Mouse (Mus musculus): ENCODE measurements around the gene Pkd1. TPM values are rescaled to one million over a fixed set of nuclear protein-coding genes. Genes with fewer than 3 reads are reported as not detected.

Gene Pkd1
- polyA plus RNA-seq, 1 experiment from 2014 or later, result 11.9 TPM

- Histone ChIP-seq H3K4me1 (no peaks in the 10 kb centered on the region), H3K4me2 (no peak overlapping the region), H3K9me3 (replicated peaks) (no peaks in the 10 kb centered on the region), H3K36me3 (ENCODE audit: poor library complexity, severe bottlenecking) (peaks cover 90% of the 10 kb centered on the region), H3K27me3 (no peaks in the 10 kb centered on the region), H3K4me3 (no peak overlapping the region), H3K9ac (no peak overlapping the region), H3K27ac (no peak overlapping the region)
- ATAC-seq, result no peak
- 96% methylated on average over 3 of the region's 3 CpGs for WGBS
Observed at GRCm38 (mm10) chr17:24579532-24579931, 29.9 kb downstream of the Pkd1 start.

- no peak overlapping the region for H3K4me3 ChIP-seq
- WGBS, result 97% methylated on average over 2 of the region's 2 CpGs
- H3K27ac ChIP-seq, result no peak overlapping the region
- no peak for ATAC-seq
- peaks cover 82% of the 10 kb centered on the region for H3K36me3 ChIP-seq (ENCODE audit: poor library complexity, severe bottlenecking)
- no peaks in the 10 kb centered on the region for H3K9me3 ChIP-seq (replicated peaks)
- H3K4me1 ChIP-seq, result no peaks in the 10 kb centered on the region
- no peaks in the 10 kb centered on the region for H3K27me3 ChIP-seq
- H3K9ac ChIP-seq, result no peak overlapping the region
- no peak overlapping the region for H3K4me2 ChIP-seq
Observed at GRCm38 (mm10) chr17:24580287-24580686, 30.7 kb downstream of the Pkd1 start.

- 74% methylated on average over 5 of the region's 5 CpGs for WGBS
- peaks cover 80% of the 10 kb centered on the region for H3K36me3 ChIP-seq (ENCODE audit: poor library complexity, severe bottlenecking)
- H3K4me3 ChIP-seq, result no peak overlapping the region
- H3K4me1 ChIP-seq, result no peaks in the 10 kb centered on the region
- no peaks in the 10 kb centered on the region for H3K27me3 ChIP-seq
- no peak overlapping the region for H3K9ac ChIP-seq
- no peaks in the 10 kb centered on the region for H3K9me3 ChIP-seq (replicated peaks)
- H3K27ac ChIP-seq, result no peak overlapping the region
- H3K4me2 ChIP-seq, result no peak overlapping the region
- no peak for ATAC-seq
Observed at GRCm38 (mm10) chr17:24583599-24584460, 34.2 kb downstream of the Pkd1 start.

- no peak overlapping the region for H3K4me2 ChIP-seq
- no peak overlapping the region for H3K27ac ChIP-seq
- H3K4me1 ChIP-seq, result no peaks in the 10 kb centered on the region
- no peaks in the 10 kb centered on the region for H3K9me3 ChIP-seq (replicated peaks)
- 85% methylated on average over 3 of the region's 3 CpGs for WGBS
- H3K36me3 ChIP-seq (ENCODE audit: poor library complexity, severe bottlenecking), result peaks cover 78% of the 10 kb centered on the region
- H3K9ac ChIP-seq, result 0 out of 2 replicates have a peak overlapping the region, but pooled peaks have one; percentile 5
- ATAC-seq, result no peak
- no peak overlapping the region for H3K4me3 ChIP-seq
- no peaks in the 10 kb centered on the region for H3K27me3 ChIP-seq
Observed at GRCm38 (mm10) chr17:24584520-24584919, 34.9 kb downstream of the Pkd1 start.

- no peak for ATAC-seq
- H3K9ac ChIP-seq, result no peak overlapping the region
- no peak overlapping the region for H3K4me2 ChIP-seq
- peaks cover 74% of the 10 kb centered on the region for H3K36me3 ChIP-seq (ENCODE audit: poor library complexity, severe bottlenecking)
- no peaks in the 10 kb centered on the region for H3K4me1 ChIP-seq
- no peaks in the 10 kb centered on the region for H3K9me3 ChIP-seq (replicated peaks)
- WGBS, result 97% methylated on average over 4 of the region's 4 CpGs
- H3K27ac ChIP-seq, result no peak overlapping the region
- no peak overlapping the region for H3K4me3 ChIP-seq
- H3K27me3 ChIP-seq, result no peaks in the 10 kb centered on the region
Observed at GRCm38 (mm10) chr17:24586532-24586931, 36.9 kb downstream of the Pkd1 start.

- Histone ChIP-seq H3K27ac (no peak overlapping the region), H3K36me3 (ENCODE audit: poor library complexity, severe bottlenecking) (peaks cover 89% of the 10 kb centered on the region), H3K4me3 (no peak overlapping the region), H3K4me2 (no peak overlapping the region), H3K4me1 (no peaks in the 10 kb centered on the region), H3K9me3 (replicated peaks) (no peaks in the 10 kb centered on the region), H3K27me3 (no peaks in the 10 kb centered on the region), H3K9ac (no peak overlapping the region)
- no peak for ATAC-seq
- WGBS, result 88% methylated on average over 3 of the region's 3 CpGs
Observed at GRCm38 (mm10) chr17:24590943-24591342, 41.3 kb downstream of the Pkd1 start.

- Histone ChIP-seq H3K4me1 (no peaks in the 10 kb centered on the region), H3K4me2 (no peak overlapping the region), H3K9me3 (replicated peaks) (no peaks in the 10 kb centered on the region), H3K27me3 (no peaks in the 10 kb centered on the region), H3K27ac (no peak overlapping the region), H3K4me3 (no peak overlapping the region), H3K9ac (no peak overlapping the region), H3K36me3 (ENCODE audit: poor library complexity, severe bottlenecking) (peaks cover 89% of the 10 kb centered on the region)
- ATAC-seq, result no peak
- WGBS, result 93% methylated on average over 5 of the region's 5 CpGs
Observed at GRCm38 (mm10) chr17:24591695-24592094, 42.1 kb downstream of the Pkd1 start.

- no peaks in the 10 kb centered on the region for H3K27me3 ChIP-seq
- H3K4me2 ChIP-seq, result no peak overlapping the region
- H3K36me3 ChIP-seq (ENCODE audit: poor library complexity, severe bottlenecking), result peaks cover 90% of the 10 kb centered on the region
- no peak overlapping the region for H3K9ac ChIP-seq
- H3K27ac ChIP-seq, result no peak overlapping the region
- H3K9me3 ChIP-seq (replicated peaks), result no peaks in the 10 kb centered on the region
- ATAC-seq, result peak; percentile 23; the same call in 1 of the 2 replicates
- H3K4me3 ChIP-seq, result no peak overlapping the region
- no peaks in the 10 kb centered on the region for H3K4me1 ChIP-seq
- WGBS, result 92% methylated on average over 5 of the region's 5 CpGs
Observed at GRCm38 (mm10) chr17:24593248-24593647, 43.6 kb downstream of the Pkd1 start.

GRCm38 (mm10) chr17:24593992-24594890 lies 44.6 kb downstream of the Pkd1 start:
- Histone ChIP-seq H3K36me3 (ENCODE audit: poor library complexity, severe bottlenecking) (peaks cover 95% of the 10 kb centered on the region), H3K4me3 (no peak overlapping the region)
- ATAC-seq, result no peak

GRCm38 (mm10) chr17:24595126-24596072 lies 45.8 kb downstream of the Pkd1 start:
- 77% methylated on average over 17 of the region's 17 CpGs for WGBS

More at GRCm38 (mm10) chr17:24593992-24594890, 44.6 kb downstream of the Pkd1 start:
- no peak overlapping the region for H3K9ac ChIP-seq
- 91% methylated on average over 26 of the region's 26 CpGs for WGBS
- no peaks in the 10 kb centered on the region for H3K4me1 ChIP-seq
- H3K27ac ChIP-seq, result no peak overlapping the region
- H3K27me3 ChIP-seq, result no peaks in the 10 kb centered on the region
- no peaks in the 10 kb centered on the region for H3K9me3 ChIP-seq (replicated peaks)
- no peak overlapping the region for H3K4me2 ChIP-seq

GRCm38 (mm10) chr17:24596073-24596466 lies 46.4 kb downstream of the Pkd1 start:
- H3K9ac ChIP-seq, result no peak overlapping the region
- no peak overlapping the region for H3K4me3 ChIP-seq
- WGBS, result 80% methylated on average over 5 of the region's 5 CpGs
- H3K36me3 ChIP-seq (ENCODE audit: poor library complexity, severe bottlenecking), result peaks cover 99% of the 10 kb centered on the region
- H3K27ac ChIP-seq, result no peak overlapping the region
- ATAC-seq, result no peak
- H3K4me2 ChIP-seq, result no peak overlapping the region
- no peaks in the 10 kb centered on the region for H3K9me3 ChIP-seq (replicated peaks)
- no peaks in the 10 kb centered on the region for H3K4me1 ChIP-seq
- no peaks in the 10 kb centered on the region for H3K27me3 ChIP-seq

More at GRCm38 (mm10) chr17:24595126-24596072, 45.8 kb downstream of the Pkd1 start:
- no peaks in the 10 kb centered on the region for H3K27me3 ChIP-seq
- H3K36me3 ChIP-seq (ENCODE audit: poor library complexity, severe bottlenecking), result peaks cover 99% of the 10 kb centered on the region
- no peaks in the 10 kb centered on the region for H3K9me3 ChIP-seq (replicated peaks)
- no peak overlapping the region for H3K4me2 ChIP-seq
- H3K27ac ChIP-seq, result no peak overlapping the region
- H3K9ac ChIP-seq, result no peak overlapping the region
- ATAC-seq, result 0 out of 2 replicates have a peak, but pooled peaks have one; percentile 7
- H3K4me1 ChIP-seq, result no peaks in the 10 kb centered on the region
- no peak overlapping the region for H3K4me3 ChIP-seq
